Mouse (Mus musculus) brain, embryonic 14.5 days (tissue): Measurements from ENCODE around the gene Acp5. TPM values are rescaled to one million over a fixed set of nuclear protein-coding genes. Genes with fewer than 3 reads are reported as not detected.

Experiments used
- DNase-seq: peaks from one replicate; pipeline ENCODE4 v3.0.0-alpha.2; 2011; ENCODE audit warnings: low read depth
- CTCF ChIP-seq: fragments of 200-500 bp; IDR thresholded peaks from 2 replicates; pipeline ENCODE4 v1.5.1; 2012; ENCODE audit warnings: inconsistent platforms, mild to moderate bottlenecking, moderate library complexity, borderline replicate concordance; ENCODE audit not compliant: insufficient read depth, insufficient read length; ENCODE audit errors: extremely low read depth
- POLR2A ChIP-seq: fragments of 200-500 bp; IDR thresholded peaks from 2 replicates; pipeline ENCODE4 v1.6.1; 2012; ENCODE audit warnings: mild to moderate bottlenecking, inconsistent platforms, borderline replicate concordance; ENCODE audit not compliant: poor library complexity, insufficient read depth, insufficient read length, severe bottlenecking; ENCODE audit errors: extremely low read depth
- polyA plus RNA-seq: library from polyadenylated mRNA; depleted of rRNA; stranded (reverse); fragments of >200 nt; gene quantifications from 2 replicates; pipeline ENCODE4 v1.2.3, GENCODE M21; 2012

Acp5 gene
- polyA plus RNA-seq, 1 experiment: 1.2 TPM

DNA sequence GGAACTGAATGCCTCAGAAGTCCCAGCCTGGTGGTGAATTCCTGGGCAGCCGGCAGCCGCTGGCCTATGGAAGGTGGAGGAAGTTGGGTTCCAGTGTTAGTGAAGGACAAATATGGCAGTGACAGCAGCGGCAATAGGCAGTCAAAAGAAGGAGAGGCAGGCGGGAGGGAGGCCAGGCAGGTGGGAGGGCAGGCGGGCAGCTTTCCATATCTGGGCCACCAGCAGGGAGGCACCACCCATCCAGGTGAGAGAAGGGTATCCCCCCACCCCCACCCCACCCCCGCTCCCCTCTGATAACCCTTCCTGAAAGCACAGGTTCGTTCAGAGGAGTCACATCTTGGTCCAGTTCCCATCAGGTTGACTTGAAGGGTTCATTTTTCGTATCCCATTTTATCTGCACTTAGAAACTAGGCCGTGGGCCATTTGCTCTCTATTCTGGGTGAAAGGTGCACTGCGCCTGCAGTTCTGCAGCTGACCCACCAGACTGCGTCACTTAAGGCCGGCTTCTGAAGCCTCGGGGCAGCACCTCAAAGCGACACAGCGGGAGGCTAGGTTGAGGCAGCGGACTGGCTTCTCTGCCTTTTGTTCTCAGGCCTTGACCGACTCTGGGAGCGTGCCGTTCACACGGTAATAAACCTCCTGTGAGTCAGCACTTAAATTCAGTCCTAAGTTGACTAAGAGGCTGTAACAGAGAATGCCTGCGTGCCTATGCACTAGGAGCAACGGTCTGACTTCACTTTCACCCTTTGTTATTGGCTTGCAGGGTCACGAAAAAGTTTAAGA lies 1.4 kb upstream of the Acp5 start:
- DNase-seq: peak; percentile 46

DNA sequence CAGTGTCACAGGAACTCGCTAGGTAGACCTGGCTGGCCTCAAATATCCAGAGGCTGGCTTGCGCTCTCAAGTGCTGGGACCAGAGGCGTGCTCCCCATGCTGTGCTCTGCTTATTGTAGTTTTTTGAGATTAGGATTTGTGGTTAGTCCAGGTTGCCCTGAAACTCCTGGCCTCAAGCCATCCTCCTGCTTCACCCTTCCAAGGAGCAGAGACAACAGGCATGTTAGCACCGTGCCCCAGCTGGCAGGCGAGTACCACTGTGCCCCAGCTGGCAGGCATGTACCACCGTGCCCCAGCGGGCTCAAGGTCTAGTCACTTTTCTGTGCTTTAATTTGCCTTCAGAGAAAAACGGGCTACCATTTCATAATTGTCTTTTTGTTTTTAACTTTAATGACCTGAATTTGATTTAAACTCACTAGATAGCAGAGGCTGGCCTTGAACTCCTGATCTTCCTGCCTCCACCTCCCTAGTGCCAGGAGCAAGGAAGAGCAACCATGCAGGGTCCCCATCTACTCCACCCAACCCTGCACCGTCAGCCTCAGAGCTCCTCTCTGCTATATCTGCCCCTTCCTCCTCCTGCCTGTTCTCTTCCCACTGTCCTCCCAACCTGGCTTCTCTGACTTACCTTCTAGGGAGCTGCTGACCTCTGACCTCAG lies 395 bp downstream of the Acp5 start:
- peak; percentile 7 for DNase-seq
- TF ChIP-seq CTCF (no peak), POLR2A (no peak)

More for the DNA sequence above, 1.4 kb upstream of the Acp5 start:
- no peak for TF ChIP-seq CTCF
- no peak for TF ChIP-seq POLR2A

GRCm38 (mm10) chr9:22134246-22134890 lies 1.1 kb downstream of the Acp5 start:
- DNase-seq: no peak
- TF ChIP-seq POLR2A (no peak), CTCF (no peak)

GRCm38 (mm10) chr9:22132220-22132619 lies 3.3 kb downstream of the Acp5 start:
- TF ChIP-seq CTCF (no peak), POLR2A (no peak)
- DNase-seq: no peak

GRCm38 (mm10) chr9:22131226-22131981 lies 4.1 kb downstream of the Acp5 start:
- no peak for TF ChIP-seq POLR2A
- no peak for TF ChIP-seq CTCF
- peak; percentile 7 for DNase-seq

GRCm38 (mm10) chr9:22125246-22126027 lies 10.1 kb downstream of the Acp5 start:
- TF ChIP-seq CTCF (no peak), POLR2A (no peak)
- DNase-seq: no peak

DNA sequence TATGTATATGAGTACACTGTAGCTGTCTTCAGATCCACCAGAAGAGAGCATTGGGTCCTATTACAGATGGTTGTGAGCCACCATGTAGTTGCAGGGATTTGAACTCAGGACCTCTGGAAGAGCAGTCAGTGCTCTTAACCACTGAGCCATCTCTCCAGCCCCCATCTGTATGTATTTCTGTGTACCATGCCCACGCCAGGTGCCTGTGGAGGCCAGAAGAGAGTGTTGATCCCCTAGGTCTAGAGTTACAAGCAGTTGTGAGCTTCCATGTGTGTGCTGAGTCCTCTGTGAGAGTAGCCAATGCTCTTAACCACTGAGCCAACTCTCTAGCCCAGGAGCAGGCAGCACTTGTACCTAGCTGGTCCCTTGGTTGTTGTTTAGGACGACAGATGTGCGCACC lies 11.3 kb downstream of the Acp5 start:
- DNase-seq: no peak
- TF ChIP-seq POLR2A (no peak), CTCF (no peak)

DNA sequence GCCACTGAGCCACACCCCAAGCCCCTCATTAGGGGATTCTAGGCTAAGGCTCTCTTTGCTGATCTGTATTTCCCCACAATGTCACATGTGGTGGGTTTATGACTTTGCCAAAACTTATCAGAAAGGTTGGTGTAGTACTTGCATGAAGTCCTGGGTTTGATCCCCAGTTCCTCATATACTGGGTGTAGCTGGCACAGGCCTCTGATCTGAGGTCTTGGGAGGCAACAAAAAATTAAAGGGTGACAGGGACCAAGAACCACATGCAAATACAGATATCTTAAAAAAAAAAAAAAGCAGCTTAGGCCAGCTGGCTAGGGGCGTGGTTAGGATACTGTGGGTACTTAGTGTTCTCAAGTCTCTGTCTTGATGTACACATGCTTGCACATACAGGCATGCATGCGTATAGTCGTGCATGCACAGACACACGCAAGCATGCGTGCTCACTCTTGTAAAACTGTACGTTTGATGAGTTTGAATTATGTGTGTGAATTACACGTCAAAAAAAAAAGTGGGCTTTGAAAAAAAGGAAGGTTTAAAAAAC lies 12.4 kb downstream of the Acp5 start:
- DNase-seq: no peak
- TF ChIP-seq CTCF (no peak), POLR2A (no peak)

DNA sequence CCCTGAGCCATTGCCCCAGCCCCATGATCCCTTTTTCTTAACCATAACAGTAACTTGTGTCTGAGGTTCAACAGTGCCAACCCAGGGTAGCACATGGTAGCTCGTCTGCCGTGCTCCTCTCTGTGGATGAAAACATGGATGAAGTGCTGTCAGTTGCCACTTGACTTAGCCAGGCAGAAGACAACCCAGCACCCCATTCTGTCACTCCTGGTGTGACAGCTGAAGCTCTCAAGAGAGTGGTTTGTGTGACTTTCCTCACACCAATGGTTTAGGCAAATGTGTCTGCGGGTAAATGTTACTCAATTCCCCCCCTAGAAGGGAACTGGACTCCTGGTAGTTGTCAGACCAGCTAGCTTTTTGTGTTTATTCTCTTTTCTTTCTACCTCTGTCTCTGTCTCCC lies 13.5 kb downstream of the Acp5 start:
- no peak for DNase-seq
- TF ChIP-seq POLR2A (no peak), CTCF (no peak)

DNA sequence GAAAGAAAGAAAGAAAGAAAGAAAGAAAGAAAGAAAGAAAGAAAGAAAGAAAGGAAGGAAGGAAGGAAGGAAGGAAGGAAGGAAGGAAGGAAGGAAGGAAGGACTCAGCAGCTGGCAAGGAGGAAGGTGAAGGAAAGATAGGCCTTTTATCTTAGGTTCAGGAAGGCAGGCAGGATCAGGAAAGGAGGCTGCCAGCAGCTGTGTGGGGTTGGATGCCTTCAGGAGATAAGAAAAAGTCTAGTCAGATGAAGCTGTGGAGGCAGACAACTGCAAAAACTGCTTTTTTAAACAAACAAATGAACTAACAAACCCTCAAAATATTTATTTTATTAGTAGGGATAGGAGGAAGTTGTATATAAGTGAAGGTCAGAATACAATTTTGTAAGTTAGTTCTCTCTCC lies 14.0 kb downstream of the Acp5 start:
- no peak for TF ChIP-seq CTCF
- no peak for TF ChIP-seq POLR2A
- DNase-seq: no peak

DNA sequence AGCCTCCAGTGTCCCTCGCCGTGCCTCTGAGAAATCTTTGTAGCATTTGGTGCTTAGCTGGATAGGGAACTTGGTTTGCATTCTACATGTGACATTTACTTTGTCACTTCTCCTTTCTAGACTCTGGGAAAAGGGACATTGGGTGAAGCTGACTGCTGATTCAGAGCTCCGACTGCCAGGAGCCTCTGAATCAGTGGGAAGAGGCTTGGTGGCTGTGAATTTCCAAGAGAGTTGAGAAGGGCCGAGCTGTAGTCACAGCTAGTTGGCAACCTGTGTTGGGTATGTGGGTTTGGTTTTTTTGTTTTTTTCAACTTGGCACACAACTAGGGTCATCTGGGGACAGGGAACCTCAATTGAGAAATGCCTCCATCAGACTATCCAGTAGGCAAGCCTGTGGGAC lies 16.0 kb downstream of the Acp5 start:
- no peak for TF ChIP-seq POLR2A
- no peak for TF ChIP-seq CTCF
- DNase-seq: no peak

- peak; percentile 52; the same call in 1 of the 2 replicates for TF ChIP-seq CTCF
- no peak for TF ChIP-seq POLR2A
Observed at GRCm38 (mm10) chr9:22117754-22118456, 17.6 kb downstream of the Acp5 start.

More at GRCm38 (mm10) chr9:22117754-22118456, 17.6 kb downstream of the Acp5 start:
- DNase-seq: peak; percentile 78
